Mouse (Mus musculus) B cell, adult 2 months (primary cell): ENCODE data around the gene Mdm2.
"Not testable (repeated sequence)": the region's sequence is repeated elsewhere in the genome, so short reads cannot be mapped to it uniquely, and the experiment has no call there.

Source experiments
- DNase-seq, 2 experiments: peaks; one replicate each; pipeline ENCODE4 v3.0.0; 2022

The Mdm2 gene

DNA sequence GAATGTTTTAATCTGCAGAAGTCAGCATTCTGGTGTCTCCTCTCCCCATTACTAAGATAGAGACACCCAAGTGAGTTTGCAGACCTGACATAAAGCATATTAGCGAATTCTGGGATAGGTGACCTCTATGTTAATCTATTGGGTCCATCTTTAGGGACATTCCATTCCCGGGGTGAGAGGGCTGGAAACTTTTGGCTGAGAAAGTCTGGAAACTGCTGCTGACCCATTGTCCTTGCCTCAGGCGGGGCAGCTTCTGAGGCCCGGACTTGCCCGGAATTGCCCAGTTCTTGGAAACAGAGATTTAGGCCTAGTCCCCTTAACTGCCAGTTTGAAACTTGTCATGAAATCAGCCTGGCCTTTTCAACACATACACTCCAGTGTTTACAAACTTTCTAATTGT lies 850 bp upstream of the Mdm2 start:
- no peak for DNase-seq

DNA sequence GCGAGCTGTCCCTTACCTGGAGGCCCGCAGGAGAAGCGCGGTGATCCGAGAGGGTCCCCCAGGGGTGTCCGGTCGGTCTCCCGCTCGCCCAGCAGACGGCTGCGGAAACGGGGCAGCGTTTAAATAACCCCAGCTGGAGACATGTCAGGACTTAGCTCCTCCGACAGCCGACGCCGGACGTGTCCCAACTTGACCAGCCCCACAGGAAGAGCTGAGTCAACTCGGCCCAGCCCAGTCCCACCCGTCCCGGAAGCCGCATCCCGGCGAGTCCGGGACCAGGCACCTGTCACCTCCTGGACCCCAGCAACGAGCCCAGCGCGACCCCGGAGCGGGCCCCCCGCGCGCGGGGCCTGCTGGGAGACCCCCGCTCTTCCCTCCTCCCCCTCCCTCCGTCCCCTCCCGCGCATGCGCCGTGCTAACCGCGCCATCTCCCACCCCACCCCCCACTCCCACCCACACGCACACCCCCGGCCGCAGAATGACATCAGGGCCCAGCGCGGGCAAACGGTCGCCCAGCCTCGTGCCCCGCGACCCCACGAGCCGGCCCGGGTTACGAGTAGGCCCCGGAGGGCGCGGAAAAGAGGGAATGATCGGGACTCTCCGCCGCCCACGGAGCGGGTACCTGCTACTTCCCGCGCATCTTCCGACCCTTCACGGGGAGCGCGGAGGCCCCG lies 491 bp downstream of the Mdm2 start:
- peak; percentile 58 to 71 for DNase-seq

DNA sequence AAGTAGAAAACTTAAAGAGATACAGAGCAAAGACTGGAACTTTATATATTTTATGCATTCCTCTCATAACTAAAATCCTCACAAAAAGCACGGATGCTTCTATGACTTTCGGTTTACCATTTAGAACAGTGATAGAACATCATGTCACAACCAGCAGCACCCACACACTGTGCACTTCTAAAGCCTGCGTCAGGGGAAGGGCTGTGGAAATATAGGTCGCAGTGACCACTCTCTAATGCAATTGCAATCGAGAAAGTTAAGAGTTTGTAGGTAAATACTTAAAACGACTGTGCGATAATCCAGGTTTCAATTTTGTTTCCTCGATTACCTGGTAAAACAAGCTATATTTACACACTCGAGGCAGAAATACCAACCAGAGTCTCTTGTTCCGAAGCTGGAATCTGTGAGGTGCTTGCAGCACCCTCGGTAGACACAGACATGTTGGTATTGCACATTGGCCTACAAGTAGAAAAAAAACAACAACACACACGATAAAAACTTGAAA lies 1.2 kb downstream of the Mdm2 start:
- DNase-seq, result no peak

DNA sequence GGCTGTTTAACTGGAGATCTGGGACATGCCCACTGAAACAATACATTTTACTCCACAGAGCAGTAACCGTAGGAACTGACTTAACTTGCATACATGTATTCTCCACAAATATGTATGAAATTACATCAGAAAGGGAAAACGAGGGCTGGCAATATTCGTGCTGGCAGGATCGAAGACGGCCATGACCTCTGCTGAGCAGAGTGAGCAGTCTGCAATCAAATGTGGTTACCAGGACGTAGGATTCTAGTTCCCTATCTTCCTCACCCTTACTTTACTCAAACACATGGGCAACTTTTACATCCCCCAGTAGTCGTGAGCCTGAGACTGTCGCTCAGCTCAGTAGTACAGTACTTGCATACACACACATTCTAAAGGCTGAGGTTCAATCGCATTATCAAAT lies 1.7 kb downstream of the Mdm2 start:
- DNase-seq, result no peak

DNA sequence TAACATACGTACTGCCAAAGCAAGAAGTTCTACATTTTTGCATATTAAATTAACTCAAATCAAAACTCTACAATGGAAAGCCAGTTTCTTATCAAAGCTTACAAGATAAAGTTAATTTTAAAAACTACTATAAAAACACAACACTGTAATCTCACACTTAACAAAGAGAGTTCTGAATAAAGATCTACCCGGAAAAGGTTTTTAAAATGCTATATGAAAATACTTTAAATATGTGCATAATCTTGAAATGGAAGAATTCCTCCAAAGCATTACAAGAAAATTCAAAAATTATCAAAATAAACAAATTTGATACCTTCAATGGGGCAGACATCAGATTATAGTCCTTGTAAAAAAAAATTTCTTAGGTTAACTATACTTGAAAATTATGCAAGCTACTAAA lies 2.2 kb downstream of the Mdm2 start:
- DNase-seq, result no peak

DNA sequence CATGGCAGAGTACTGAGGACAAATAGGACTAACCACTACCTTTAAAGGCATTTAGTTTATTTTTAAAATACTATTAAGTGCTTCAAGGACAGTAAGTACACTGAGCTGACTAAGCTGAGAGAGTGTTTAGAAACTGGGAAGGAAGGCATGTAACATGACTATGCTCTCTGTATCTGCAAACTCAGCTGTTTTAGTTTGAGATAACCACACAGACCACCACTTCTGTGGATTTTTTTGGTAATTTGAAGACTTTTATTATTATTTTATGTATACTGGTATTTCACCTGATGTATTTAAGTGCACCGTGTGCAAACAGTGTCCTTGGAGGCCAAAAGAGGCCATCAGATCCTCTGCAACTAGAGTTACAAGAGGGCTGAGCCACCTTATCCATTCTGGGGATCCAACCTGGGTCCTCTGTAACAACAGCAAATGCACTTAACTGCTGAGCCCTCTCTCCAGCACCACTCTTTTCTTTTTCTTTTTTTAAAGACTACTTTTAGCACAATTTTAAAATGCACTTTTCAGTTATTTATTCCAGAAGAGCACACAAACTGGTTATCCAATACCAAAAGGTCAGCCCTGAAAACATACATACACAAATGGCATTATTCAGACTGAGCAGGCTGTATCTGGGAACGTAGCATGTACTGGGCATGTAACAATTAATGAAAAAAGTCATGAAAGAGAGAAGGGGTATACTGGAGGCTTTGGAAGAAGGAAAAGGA lies 3.3 kb downstream of the Mdm2 start:
- no peak for DNase-seq

DNA sequence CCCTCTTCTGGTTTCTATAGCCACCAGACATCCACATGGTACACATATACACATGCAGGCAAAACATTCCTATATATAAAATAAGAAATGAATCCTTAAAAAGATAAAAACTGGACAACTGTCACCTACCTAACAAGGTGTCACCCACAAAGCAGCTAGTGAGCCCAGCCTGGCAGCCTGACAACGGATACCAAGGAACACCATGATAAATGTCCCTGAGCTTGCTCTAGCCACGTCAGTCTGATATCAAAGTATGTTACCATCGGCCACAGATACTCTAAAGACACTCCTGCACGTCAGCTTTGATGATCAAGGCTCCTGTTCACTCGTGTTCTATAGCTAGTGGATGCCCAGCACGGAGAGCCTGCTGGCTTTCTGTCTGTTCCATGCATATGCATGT lies 4.1 kb downstream of the Mdm2 start:
- DNase-seq, result no peak

DNA sequence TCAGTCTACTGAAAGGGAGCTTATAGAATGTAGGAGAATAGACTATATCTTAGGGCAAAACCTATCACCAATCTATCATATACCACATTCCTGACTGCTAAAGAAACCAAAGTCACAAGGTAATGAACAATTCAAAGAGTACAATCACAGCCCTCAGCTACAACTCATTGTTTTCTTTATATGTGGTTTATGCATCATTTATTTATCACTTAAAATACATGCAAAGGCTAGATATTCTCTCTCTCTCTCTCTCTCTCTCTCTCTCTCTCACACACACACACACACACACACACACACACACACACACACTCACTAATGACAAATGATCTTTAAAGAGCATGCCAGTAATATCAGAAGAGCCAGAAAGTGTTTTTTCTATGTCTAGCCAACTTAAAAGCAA lies 4.8 kb downstream of the Mdm2 start:
- DNase-seq, result no peak

DNA sequence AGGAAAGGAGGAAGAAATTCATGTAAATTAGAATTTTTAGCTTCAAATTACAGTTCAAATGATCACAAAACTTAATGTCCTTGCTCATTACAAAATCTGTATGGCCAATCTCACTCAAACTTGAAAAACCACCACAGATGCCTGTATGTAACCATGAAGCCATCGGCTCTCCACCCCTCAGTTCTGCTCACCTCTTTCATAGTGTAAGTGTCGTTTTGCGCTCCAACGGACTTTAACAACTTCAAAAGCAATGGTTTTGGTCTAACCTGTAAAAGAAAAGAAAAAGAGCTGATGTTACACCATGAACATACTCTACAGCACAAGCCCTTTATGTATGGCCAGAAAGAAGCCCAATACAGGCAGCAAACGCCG lies 5.6 kb downstream of the Mdm2 start:
- DNase-seq, result no peak

DNA sequence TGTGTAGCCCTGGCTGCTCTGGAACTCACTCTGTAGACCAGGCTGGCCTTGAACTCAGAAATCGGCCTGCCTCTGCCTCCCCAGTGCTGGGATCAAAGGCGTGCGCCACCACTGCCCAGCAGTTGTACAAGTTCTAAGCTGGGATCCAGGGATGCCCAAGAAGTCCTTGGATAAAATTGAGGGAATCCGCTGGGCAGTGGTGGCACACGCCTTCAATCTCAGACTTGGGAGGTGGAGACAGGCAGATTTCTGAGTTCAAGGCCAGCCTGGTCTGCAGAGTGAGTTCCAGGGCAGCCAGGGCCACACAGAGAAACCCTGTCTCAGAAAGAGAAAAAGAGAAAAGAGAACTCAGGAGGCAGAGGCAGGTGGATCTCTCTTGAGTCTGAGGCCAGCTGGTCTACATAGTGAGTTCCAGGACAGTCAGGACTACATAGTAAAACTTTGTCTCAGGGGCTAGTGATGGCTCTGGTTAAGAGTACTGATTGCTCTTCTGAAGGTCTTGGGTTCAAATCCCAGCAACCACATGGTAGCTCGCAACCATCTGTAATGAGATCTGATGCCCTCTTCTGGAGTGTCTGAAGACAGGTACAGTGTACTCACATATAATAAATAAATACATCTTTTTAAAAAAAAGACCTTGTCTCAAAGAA lies 6.1 kb downstream of the Mdm2 start:
- not testable (repeated sequence) for DNase-seq

DNA sequence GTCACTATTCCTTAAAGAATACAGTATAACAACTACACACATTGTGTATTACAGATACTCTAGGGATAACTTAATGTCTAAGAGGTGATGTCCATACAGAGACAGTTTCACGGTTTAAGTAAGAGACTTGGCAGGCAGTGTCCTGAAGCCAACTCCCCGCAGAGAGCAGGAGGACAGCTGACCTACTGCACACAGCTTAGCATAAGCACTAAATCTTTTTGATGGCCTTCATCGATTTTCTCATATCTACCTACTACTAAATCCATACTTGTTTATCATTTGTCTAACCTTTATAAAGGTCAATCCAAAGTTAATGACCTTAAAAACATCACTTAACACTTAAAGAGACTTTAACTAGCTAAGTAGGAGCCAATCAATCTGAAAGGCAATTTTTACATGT lies 7.1 kb downstream of the Mdm2 start:
- no peak for DNase-seq

DNA sequence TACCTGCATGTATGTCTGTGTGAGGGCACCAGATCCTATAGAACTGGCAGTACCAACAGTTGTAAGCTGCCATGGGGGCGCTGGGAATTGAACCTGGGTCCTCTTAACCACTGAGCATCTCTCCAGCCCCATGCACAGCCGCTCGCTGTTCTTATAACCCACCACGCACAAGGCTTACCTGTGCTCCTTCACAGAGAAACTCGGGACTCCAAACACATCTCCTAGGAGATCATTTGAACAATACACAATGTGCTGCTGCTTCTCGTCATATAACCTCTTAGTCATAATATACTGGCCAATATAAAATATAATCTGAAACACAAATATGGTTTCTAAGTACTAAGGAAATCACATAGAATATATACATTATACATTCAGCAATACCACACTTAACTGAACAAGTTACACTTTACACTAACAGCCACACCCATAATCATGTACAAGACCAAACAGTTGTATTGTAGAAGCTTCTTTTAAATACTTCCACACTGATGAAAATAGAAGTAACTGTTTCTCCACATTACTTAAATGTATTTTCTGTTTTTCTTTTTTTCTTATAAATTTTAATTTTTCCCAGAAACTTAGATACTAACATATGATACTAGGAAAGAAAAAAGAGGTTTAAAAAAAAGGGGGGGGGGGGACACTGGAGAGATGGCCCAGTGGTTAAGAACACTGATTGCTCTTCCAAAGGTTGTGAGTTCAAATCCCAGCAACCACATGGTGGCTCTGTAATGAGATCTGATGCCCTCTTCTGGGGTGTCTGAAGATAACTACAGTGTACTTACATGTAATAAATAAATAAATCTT lies 8.3 kb downstream of the Mdm2 start:
- DNase-seq, result no peak

DNA sequence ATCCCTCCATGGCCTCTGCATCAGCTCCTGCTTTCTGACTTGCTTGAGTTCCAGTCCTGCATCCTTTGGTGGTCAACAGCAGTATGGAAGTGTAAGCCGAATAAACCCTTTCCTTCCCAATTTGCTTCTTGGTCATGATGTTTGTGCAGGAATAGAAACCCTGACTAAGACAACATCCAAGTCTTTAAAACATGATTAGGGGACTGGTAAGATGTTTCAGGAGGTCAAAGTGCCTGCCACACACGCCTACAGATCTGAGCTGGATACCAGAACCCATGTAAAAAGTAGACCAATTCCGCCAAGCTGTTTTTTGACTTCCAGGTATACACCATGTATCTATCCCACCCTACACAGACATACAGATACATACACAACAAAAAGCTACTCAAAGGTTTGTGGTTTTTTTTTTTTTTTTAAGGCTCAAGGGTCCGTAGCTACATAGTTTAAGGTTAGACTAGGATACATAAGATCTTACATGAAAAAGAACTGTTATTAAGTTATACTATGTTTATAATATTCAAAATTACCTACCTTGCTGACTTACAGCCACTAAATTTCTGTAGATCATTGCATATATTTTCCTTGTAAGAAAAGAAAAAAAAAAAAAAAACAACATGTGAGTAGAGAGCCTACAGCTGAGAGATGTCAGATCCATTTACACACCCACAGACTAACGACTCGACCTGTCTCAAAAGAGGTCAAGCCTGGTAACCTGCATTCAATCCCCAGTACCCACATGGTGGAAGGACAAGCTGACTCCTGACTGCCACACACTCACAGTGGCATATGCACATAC lies 9.3 kb downstream of the Mdm2 start:
- DNase-seq, result no peak

DNA sequence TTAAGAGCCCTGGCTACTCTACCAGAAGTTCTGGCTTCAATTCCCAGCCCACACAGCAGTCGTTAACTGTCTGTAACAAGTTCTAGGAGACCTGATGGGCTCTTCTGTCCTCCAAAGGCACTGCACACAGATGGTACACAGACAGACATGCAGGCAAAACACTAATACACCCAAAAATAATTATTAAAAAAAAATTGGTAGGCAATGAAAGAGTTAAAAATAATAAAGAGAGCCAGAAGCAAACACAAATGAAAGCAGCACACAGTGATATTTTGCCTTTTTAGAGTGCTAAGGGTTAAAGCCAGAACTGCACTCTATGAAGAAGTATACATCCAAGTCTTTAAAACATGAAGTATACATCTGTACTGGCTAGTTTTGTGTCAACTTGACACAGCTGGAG lies 10.1 kb downstream of the Mdm2 start:
- DNase-seq, result no peak

DNA sequence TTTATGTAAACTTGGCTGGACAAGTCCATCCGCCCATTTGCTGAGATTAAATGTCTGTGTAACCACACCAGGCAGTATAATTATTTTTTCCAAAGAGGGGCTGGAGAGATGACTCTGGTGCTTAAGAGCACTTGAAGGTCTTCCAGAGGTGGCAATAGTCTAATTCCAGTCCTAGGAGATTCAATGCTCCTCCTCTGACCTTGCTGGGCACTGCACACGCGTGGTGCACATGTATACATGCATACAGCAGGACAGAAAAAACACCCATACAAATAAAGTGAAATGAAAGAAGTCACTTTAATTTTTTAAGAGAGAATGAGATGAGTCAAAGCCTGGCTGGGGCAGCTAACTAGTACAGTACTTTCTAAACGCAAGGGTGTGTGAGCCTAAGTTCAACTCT lies 10.6 kb downstream of the Mdm2 start:
- no peak for DNase-seq

DNA sequence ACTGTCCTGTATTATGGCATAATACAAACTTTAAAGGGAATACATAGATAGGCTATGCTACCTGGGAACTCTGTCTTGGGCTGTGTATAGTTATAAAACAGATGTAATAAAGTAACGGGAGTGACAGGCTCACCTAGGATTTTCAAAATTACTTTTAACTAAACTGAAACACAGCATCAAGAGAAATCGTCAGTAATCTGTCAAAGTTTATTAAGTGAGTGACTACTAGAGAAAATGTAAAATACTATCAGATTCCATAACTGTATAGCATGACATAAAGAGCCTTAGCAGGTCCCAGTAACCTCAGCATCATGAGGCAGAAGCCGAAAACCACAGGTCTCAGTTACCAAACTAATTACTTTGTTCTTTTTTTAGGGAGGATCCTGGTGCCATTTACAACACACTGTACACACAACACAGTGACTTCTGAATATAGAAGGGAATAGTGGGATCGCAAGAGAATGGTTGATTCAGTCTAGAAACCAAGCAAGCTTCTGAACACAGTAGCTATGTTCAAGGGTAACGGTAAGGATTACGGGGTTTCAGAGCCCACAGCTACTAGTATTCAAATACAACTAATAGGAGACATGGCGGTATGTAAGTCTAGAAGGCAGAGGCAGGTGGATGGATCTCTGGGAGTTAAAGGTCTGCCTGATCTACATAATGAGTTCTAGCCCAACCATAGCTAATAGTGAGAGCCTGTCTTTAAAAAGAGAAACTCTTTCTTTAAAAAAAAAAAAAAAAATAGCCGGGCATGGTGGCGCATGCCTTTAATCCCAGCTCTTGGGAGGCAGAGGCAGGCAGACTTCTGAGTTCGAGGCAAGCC lies 12.0 kb downstream of the Mdm2 start:
- DNase-seq, result no peak

DNA sequence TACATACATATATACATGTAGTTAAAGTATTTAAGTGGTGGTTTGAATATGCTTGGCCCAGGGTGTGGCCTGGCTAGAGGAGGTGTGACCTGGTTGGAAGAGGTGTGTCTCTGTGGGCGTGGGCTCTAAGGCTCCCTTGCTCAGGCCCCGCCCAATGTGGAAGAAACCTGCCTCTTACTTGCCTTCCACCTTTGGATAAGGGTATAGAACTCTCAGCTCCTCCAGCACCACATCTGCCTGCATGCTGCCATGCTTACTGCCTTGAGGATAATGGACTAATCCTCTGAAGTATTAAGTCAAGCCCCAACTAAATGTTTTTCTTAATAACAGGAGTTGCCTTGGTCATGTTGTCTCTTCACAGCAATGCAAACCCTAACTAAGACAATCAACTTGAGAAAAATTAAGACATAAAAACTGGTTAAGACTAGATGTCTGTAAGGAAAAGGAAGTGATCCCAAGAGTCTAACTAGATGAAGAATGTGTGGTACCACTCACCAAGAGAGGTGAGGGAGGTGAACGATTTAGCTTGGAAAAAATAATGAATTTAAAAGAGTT lies 12.9 kb downstream of the Mdm2 start:
- DNase-seq, result no peak

DNA sequence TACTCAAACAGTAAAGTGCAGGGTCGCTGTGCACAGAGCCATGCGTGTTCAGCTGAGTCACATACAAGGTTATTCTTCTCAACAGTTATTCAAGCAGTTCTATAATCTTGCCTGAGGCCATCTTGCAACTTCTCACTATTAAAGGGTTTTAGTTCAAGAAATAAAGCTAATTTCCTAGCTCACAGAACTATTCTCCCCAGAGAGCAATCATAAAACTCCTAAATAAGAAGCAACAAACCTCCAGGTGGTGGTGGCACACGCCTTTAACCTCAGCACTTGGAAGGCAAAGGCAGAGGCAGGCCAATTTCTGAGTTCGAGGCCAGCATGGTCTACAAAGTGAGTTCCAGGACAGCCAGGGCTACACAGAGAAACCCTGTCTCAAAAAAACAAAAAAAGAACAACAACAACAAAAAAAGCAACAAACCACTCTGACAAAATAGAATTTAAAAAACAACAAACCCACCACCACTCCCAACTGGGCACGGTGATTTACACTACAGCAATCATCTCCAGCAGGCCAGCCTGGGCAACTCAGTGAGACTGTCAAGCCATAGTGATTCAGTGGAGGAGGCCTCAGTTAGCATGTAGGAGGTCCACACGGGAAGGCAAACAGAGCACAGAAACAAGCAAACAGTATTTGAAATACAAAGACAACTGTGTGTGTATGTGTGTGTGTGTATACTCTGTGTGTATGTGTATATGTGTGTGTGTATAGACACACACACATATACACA lies 13.6 kb downstream of the Mdm2 start:
- DNase-seq, result no peak

DNA sequence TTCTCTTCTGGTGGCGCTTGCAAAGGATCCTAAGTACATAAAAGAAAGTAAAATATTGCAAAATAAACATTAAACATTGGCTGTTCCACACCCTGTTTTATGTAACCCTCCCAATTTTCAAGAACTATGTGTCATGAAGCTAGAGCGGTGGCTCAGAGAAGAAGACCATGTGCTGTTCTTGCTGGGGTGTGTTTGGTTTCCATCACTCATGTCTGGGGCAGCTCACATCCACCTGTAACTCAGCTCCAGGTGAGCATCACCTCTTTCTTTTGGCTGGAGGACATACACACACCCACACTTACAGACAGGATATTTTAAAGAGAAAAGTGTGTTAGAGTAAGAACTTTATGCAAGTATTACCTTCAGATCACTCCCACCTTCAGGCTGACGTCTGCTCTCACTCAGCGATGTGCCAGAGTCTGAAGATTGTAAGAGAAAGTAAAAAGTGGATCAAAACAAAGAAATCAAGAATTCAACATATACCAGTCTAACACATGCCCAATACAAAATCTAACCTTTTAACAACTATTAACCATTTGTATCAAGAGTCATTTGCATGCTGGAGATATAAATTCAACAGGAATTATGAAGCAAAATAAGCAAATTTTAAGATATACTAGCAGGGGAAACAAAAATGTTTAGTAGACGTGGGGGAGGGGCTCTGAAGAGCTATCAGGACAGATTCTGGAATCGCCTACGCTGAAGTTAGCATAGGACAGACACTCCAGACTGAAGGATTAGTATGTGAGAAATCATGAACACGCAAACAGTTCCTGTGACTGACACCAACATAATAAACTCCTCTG lies 14.3 kb downstream of the Mdm2 start:
- DNase-seq, result no peak

DNA sequence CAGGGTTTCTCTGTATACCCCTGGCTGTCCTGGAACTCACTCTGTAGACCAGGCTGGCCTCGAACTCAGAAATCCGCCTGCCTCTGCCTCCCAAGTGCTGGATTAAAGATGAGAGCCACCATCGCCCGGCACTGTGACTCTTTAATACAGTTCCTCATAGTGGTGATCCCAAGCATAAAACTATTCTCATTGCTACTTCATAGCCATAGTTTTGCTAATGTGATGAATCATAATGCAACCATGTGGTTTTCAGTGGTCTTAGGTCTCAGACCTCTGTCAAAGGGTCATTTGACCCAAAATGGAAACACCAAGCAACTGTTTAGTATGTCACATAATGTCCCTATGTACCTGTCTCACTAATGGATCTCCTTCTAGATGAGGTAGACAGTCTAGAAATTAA lies 15.0 kb downstream of the Mdm2 start:
- no peak for DNase-seq
